Mouse (Mus musculus) yolk sac, embryonic 10.5 days (tissue): Measurements from ENCODE around the gene Pcbp1.
A peak's percentile ranks its signal among the peaks of the same experiment; 100 is the strongest.
"Not testable (repeated sequence)": the region's sequence is repeated elsewhere in the genome, so short reads cannot be mapped to it uniquely, and the experiment has no call there.

Experiments
- DNase-seq: peaks from one replicate; pipeline ENCODE4 v3.0.0-alpha.2; 2017; ENCODE audit warnings: low spot score

Gene Pcbp1

DNA sequence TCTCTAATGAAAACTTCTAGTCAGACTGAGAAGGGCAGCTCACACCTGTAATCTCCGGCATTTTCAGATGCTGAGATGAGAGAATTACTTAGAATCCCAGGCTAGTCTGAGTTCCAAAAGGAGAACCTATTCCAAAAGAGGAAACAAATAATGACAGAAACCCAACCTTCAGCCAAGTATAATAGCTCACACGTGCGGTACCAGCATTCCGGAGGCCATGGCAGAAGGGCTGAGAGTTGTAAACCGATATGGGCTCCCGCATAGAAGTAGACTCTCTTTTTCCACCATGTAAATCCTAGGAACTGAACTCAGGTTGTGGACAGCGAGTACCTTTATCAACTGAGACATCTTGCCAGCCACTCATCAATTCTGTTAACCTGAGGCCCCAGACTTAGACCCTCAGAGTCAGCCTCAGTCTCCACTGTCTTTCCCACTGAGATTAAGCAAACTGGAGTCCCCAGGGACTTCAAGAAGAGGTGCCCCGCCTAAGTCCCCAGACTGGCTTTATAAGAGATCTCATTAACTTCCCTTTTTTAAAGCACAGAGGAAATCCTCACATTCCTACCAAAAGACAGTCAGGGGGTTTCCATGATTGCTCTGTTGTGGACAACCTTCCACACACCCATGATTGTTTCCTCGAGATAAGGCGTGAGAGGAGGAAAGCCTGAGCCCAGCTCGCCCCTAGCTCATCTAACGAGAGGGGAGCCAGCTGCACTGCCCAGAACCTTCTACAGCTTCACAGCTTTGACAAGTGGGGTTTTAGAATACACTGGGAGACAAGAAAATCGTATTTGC lies 32.5 kb downstream of the Pcbp1 start:
- no peak for DNase-seq

DNA sequence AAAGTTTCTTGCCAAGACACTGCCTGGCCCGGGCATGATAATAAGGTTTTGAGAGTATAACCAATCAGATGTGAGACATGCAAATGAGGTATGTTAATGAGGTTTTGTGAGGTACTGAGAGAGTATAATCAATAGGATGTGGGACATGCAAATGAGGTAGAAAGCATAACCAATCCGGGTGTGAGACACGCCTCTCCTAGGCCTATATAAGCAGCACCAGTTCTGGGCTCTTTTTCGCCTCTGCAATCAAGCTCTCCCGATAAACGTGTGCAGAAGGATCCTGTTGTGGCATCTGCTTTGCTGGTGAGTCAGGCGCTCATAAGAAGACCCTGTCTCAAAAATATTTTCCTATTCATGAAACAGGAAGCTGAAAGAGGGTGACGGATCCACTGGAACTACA lies 35.7 kb downstream of the Pcbp1 start:
- DNase-seq = not testable (repeated sequence)

DNA sequence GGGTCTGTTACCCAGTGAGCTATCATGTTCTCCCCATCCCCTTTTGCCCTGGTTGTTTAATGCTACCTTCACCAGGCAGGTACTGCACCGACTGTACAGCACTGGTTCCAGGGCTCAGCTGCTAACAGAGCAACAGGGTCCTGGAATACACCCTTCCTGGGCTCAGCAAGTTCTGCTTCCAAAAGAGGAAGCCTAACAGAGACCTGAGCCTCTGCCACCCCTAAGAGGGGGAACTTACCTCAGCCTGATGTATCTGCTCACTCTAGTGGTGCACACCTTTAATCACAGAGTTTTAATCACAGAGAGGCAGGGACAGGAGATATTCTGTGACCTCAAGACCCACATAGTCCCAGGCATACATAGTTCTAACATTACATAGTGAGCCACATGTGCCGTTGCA lies 36.2 kb downstream of the Pcbp1 start:
- DNase-seq = no peak

DNA sequence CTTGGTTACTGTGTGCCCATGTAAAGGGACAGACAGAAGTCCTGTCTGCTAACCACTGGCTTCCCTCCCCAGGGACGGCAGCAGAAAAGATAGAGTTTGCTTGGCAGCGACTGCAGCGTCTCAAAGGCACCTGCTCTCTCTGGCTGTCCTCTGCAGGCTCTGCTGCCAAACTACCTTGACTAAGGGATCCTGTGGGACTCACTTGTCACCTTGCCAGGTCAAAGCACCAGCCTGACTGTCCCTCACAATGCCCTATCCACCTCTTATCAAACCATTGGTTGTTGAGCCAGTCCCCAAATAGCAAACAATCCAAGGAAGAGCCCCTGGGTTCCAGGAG lies 38.0 kb downstream of the Pcbp1 start:
- DNase-seq = peak; percentile 26

DNA sequence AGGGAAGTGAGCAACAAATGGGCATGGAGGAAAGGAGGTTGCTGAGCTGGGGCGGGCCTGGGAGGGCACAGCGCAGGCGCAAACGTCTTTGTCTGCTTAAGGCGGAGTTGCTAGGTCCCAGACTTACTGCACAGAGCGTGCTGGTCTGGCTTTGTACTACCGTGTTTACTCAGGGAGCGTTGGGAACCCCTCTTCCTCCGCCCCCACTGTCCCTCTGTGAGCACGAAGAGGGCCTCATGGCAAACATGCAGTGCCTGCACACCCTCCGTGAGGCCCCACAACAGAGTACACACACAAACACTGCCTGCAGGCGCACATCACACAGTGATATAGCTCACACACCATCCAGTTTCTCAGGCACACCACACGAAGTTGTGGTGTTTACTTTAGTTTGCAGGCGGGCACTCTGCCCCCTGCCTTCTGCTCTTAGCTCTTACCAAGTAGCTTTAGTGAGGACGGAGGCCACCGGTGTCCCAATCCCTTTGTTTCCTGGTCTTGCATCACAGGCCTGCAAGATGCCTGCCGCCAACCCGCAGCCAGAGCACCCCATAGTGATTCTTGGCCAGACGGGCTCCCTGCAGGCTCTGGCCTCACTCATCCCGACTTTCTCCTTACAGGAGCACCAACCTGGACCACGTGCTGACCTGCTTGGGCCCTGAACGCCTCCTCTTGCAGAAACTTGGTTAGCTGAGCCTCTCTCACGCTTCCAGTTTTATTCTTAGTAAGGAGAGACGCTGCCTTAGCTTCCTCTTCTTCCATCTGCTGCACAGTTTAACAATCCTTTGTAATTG lies 38.6 kb downstream of the Pcbp1 start:
- peak; percentile 87 for DNase-seq

DNA sequence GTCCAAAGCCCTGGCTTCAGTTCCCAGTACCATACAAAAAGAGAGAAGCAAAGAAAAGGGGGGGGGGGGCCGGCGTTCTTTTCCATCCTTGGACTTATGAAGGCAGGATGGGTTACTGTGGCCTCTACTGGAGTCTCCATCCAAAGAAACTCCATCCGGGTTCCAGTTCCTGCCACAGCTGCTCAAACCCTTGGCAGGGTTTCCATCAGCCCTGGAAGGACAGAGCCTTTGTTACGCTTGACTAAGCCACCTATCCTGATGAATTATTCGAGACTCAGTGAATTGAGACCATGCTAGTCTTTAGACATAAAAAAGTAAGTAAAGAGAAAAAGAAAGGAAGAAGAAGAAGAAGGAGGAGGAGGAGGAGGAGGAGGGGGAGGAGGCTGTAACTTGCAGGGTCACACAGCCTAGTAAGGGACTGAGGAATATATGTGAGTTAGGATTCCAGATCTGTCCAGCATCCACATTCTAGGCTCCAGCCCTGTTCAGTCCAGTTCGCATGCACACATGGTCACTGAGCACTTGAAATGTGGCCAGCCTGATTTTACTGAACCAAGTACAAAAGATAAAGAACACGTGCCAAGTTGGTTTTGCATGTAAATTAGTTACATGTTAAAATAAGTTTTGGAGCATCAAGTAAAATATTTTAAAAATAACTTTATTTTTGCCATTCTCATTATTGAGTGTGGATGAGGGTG lies 40.0 kb downstream of the Pcbp1 start:
- no peak for DNase-seq

DNA sequence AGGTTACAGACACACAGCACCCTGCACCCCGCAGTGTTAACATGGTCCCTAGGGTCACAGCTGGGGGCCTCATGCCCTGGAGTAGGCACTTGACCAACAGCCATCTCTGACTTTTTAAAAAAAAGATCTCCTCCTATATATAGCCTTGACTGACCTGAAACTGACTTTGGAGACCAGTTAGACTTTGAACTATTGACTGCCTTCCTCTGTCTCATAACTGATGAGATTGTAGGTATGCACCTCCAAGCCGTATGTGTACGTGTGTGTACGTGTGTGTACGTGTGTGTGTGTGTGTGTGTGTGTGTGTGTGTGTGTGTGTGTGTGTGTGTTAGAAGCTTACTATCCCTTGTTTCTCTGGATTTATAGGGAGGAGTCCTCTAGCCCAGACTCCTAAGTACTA lies 44.2 kb downstream of the Pcbp1 start:
- DNase-seq = no peak

DNA sequence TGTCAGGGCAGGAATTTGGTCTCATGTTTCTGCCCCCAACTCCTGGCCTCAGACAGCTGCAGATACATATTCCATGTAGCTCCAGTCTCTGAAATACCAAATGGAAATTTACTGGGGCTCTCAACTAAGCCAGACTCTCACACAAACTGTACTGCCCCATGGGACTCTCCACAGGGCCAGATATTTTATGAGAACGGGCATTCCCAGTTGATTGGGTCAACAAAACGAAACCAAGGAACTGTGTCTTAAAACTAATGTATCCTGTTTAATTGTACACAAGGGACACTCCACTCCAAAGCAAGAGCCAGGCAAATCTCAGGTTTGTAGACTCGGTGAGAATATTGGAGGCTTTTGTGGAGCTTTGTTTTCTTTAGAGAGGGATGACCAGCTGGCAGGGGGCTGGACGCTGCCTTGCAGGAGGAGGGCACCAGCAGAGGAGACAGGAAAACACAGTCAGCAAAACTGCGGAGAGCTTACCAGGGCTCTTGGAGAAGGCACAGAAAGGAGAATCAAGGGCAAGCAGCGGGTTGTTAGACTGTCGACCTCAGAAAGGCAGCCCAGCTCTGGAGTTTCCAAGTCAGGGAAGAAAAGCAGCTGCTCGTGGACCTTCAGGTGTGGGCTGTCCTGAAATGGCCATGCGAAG lies 45.8 kb downstream of the Pcbp1 start:
- DNase-seq = peak; percentile 42

DNA sequence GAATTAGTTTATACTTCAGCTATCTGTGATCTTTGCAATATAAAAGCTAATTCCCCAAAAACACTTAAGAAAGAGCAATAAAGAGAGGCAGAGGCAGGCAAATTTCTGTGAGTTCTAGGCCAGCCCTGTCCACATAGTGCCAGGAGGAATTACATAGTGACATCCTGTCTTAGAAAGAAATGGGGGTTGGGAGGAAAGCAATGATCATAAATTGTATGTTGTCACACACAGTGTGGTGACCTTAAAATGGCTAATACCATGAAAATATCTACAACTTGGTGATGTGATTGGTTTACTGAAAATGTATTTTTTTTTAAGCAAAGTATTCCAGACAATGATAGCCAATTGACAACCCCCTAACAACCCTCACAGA lies 46.3 kb downstream of the Pcbp1 start:
- DNase-seq = no peak

DNA sequence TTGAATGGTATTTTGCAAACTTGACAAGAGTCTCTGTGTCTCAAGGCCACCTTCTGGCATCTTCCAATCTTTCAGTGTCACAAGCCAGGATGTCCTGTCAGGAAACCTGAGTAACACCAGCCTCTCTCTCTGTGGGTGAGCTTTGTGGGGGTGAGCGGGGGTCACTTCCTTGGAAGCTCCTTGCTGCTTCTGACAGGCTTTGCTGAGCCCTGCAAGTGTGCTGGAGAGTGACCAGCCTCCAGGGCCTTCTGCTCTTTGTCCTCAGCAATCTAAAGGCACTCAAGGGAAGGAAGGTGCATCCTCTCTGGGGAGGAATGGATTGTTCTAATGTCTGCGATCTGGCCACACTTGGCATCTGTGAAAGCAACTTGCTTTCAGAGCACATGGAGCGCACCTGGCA lies 46.8 kb downstream of the Pcbp1 start:
- peak; percentile 39 for DNase-seq

DNA sequence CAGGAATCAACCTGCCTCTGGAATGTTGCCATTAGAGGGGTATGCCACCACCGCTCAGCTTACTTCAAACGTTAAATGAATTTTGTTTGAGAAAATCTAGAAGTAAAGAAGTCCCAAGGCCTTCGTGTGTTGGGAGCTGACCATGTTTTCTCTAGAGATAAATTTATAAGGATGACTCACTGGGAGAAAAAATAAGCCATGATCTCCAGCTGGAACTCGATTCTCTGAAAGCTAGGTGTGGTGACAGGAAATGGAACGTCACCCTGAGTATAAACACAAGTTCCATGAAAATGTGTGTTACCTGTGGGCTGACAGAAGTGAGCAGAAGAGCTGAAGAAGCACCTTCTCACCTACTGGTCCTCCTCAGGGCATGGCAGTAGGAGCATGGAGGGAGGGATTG lies 49.2 kb downstream of the Pcbp1 start:
- no peak for DNase-seq

DNA sequence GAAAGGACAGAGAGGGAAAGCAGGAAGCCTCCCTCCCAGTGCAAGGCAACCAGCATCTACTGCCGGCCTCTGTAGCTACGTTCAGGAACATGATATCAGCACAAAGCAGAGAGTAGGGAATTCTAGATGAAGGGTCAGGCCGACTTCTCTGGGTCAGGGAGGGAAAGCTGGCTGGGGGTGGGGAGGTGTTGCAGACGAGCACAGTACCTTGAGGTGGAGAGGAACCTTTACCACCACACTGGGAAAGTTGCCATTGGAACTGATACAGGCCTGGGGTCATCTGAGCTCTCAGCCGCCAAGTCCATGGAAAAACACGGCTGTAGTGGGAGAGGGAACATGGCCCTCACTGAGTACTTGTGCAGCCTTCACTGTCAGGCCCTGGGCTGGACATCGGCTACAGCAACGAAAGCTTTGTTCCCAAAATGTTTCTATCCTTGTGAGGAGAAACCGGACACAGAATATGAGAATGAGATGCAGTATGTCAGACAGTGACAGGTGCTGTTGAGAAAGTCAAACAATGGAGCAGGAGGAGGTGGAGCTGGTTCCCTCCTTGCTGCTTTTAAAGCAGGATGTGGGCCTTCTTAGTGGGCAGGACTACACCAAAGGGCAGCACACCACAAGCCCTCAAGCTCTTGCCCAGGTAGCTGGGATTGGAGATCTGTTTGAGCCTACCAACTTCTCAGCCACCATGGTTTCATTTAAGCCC lies 50.5 kb downstream of the Pcbp1 start:
- no peak for DNase-seq

DNA sequence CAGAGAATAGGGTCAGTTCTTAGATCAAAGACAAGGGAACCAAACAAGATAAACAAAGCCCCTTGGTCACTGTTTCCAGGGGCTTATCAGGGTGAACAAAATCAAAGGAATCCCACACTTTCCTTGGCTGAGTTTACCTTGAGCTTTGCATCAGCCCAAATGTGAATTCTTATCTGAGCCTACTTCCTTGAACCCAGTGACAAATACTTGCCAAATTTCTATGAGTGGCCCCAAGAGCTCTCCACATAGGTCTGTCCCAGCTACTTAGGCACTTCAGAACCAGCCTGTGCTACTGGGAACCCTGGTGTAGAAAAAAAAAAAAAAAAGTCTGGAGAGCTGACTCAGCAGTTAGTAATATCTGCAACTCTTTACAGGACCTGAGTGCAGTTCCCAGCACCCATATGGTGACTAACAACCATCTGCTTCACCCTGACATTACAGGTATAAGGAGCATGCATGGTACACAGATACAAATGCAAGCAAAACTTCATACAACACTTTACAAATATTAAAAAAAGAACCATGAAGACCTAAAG lies 51.4 kb downstream of the Pcbp1 start:
- DNase-seq = no peak
